Mouse (Mus musculus) liver, adult 2 months (tissue): ENCODE measurements around the gene Lpp.

ENCODE experiments used
- CTCF ChIP-seq: fragments of 200-500 bp; IDR thresholded peaks from 2 replicates; pipeline ENCODE4 v1.5.1; 2011; ENCODE audit warnings: low read depth, low read length, control low read depth
- POLR2A ChIP-seq: fragments of 200-500 bp; IDR thresholded peaks from 2 replicates; pipeline ENCODE4 v1.6.1; 2011; ENCODE audit warnings: low read length, control low read depth; ENCODE audit not compliant: insufficient read depth; ENCODE audit errors: extremely low read depth

- no peak for TF ChIP-seq CTCF
- no peak for TF ChIP-seq POLR2A
Measured at GRCm38 (mm10) chr16:24428742-24429141, 35.4 kb downstream of the Lpp start.
